Mouse (Mus musculus): ENCODE data around the gene Fgfr4.

DNA sequence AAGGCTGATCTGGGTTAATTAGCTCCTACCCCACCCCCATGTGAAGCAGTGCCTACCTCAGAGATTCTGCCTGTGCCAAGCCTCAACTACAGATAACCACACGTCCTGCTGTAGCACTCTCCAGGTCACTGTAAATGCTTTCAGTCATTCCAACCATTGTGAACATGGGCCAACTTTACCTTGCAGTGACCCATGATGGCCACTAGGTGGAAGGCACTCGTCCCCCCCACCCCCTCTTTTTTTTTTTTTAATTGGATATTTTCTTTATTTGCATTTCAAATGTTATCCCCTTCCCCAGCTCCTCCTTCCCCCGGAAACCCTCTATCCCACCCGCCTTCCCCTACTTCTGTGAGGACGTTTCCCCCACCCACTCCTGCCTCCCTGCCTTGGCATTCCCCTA lies 17.1 kb upstream of the Fgfr4 start:
- no peak for TF ChIP-seq MAX (IDR thresholded peaks at IDR 0.05)
- no peak for TF ChIP-seq CTCF (IDR thresholded peaks at IDR 0.05; ENCODE audit: control insufficient read depth, insufficient read depth, insufficient read length)
- TF ChIP-seq MYOG (IDR thresholded peaks at IDR 0.05; ENCODE audit: control insufficient read depth, extremely low read depth, insufficient read length): no peak
- no peak for TF ChIP-seq USF1 (IDR thresholded peaks at IDR 0.05; ENCODE audit: low read depth)
- TF ChIP-seq MYOD1 (IDR thresholded peaks at IDR 0.05; ENCODE audit: control insufficient read depth, insufficient read length, low read depth): no peak

Data from C2C12 (cell line).